Mouse (Mus musculus) gastrocnemius, postnatal 25 days (tissue): Measurements from ENCODE around the gene Alox15. TPM values are rescaled to one million over a fixed set of nuclear protein-coding genes. Genes with fewer than 3 reads are reported as not detected.
"Not testable (repeated sequence)": the region's sequence is repeated elsewhere in the genome, so short reads cannot be mapped to it uniquely, and the experiment has no call there.

ENCODE experiments used
- DNase-seq: peaks from one replicate; pipeline ENCODE4 v3.0.0; 2022
- long read RNA-seq, 2 experiments: library from polyadenylated mRNA; stranded (forward); transcript quantifications; one replicate each; pipeline ENCODE4 v2.0.0; 2021
- total RNA-seq, 2 experiments: library from RNA; stranded (reverse); gene quantifications; 1 replicate in 1 of 2; 2 replicates in 1 of 2; pipeline ENCODE4 v1.2.3; 2021

The Alox15 gene
- total RNA-seq = under 1 TPM in 1 of 2 experiments, not detected in 1; 0.91 TPM
- long read RNA-seq, experiment 1 = 0 reads
- long read RNA-seq, experiment 2 = 0 reads

- DNase-seq = no peak
Observed at GRCm38 (mm10) chr11:70351868-70352267, at the start of gene Alox15. Alox15 (minus strand) TSS chr11:70352031.

DNA sequence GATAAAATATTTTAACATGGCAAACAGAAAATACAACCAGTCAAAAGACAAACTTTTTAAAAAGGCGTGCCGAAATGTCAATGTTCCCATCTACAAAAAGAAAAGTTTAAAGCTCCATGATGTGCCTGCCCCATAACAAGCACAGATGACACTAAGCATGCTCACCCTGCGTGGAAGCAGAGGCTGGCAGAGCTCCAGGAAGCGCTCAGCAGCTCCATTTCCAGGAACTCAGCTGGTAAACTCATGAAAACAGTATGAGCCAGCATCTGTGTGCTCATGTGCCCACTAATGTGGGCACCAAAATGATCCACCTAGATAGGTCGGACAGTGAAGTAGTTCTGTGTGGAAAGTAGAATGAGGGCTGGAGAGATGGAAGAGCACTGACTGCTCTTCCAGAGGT lies 37.6 kb upstream of the Alox15 start:
- no peak for DNase-seq

DNA sequence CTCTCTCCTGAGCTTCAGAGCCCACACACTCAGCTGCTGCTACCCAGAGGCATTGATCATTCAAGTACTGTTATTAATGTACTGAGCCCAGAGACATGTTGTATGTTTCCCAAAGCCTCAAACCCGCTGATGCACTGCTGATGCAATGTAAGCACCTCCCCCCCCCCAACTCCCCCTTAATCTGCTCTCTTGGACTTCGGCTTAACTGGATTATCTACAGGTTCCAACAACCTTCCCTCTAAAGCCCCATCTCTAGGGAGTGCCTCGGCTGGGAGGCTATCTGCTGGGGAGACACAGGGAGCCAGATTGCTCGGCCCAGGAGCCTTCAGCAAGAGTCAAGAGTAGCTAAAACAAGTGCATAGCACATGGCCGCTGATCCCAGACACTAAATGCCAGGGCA lies 35.6 kb upstream of the Alox15 start:
- DNase-seq = no peak

DNA sequence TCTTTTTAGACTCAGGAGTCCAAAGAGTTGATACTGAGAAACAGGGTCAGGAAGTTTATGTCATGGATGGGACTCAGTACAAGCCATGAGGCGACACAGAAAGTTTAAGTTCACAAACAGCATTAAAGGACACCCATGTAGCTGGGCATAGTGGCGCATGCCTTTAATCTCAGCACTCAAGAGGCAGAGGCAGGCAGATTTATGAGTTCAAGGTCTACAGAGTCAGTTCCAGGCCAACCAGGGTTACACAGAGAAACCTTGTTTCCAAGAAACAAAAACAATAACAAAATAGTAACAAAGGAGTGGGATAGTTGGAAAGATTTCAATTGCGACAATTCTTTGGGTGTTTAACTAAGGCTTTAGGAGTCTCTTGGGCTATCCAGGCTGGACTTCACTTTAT lies 32.3 kb upstream of the Alox15 start:
- DNase-seq = no peak

GRCm38 (mm10) chr11:70381330-70381729 lies 29.5 kb upstream of the Alox15 start:
- no peak for DNase-seq

GRCm38 (mm10) chr11:70380478-70381005 lies 28.7 kb upstream of the Alox15 start:
- DNase-seq = no peak

- DNase-seq = no peak
Observed at GRCm38 (mm10) chr11:70376054-70376453, 24.2 kb upstream of the Alox15 start.

DNA sequence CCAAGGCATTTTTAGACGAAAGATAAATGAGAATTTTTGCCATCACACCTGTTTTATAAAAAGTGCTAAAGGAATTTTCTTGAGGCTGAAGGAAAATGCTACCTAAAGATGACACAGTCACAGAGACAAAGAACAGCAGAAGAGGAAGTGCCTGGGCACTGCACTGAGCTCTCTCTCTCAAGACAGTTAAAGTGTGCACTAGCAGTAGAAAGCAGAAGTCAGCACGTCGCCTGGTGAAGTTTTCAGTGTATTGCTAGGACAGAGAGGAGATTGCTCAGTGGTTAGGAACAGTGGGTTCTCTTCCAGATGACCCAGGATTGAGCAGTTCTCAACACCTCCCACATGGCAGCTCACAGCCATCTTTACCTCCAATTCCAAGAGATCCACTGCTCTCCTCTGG lies 22.5 kb upstream of the Alox15 start:
- DNase-seq = no peak

- no peak for DNase-seq
Observed at GRCm38 (mm10) chr11:70372849-70373557, 21.2 kb upstream of the Alox15 start.

GRCm38 (mm10) chr11:70372396-70372795 lies 20.6 kb upstream of the Alox15 start:
- no peak for DNase-seq

GRCm38 (mm10) chr11:70368626-70369025 lies 16.8 kb upstream of the Alox15 start:
- not testable (repeated sequence) for DNase-seq

GRCm38 (mm10) chr11:70367701-70368100 lies 15.9 kb upstream of the Alox15 start:
- not testable (repeated sequence) for DNase-seq

- DNase-seq = no peak
Observed at GRCm38 (mm10) chr11:70348630-70349029, 3.2 kb downstream of the Alox15 start.

DNA sequence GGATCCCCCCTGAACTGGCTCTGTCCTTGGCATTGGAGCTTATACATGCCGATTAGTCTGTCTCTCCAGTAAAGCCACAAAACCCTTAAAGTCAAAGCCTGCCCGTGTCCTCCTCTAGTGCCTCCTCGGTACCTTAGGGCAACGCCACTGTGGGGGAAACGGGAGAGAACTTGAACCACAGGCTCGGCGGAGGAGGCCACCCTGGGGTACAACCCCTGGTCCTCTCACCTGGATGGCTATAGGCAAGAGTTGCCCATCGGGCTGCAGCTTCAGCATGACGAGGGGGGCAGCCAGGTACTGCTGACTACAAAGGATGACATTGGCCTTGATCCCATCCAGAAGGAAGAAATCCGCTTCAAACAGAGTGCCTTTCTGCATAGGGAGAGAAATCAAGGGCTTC lies 4.0 kb downstream of the Alox15 start:
- no peak for DNase-seq

DNA sequence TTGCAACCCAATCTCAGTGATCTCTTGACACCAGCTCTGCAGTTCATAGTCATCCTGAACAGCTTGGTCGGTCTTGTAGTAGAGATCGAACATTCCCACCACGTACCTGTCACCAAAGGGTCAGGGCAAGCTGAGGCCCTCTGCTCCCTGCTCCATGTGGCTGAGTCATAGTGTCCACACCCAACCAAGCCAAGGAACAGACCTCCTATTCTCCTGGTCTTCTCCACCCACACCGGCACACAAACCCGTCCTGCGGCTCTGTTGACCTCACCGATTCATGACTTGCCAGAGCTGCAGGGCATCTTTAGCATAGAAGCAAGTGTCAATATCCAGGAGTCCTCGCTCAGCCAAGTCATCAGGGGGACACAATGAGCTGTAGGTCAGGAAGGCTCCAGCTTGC lies 6.3 kb downstream of the Alox15 start:
- no peak for DNase-seq

GRCm38 (mm10) chr11:70345061-70345460 lies 6.8 kb downstream of the Alox15 start:
- DNase-seq = no peak

DNA sequence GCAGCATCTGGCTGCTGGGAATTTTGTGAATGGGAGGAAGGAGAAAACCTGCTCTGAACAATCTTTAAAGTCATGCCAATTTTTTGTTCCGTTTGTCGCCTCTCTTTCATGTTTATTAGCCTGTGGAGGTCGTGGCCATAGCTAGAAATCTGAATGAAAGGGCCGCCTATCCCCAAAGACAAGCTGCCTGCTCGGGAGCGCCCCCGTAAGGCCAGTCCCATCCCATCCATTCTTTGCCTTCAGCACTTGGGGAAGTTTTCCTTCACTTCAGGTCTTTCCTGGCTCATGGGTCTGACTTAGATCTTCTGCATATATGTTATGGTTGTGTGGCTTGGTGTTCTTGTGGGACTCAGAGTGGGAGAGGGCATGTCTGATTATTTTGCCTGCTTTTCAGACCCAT lies 12.3 kb downstream of the Alox15 start:
- no peak for DNase-seq

- DNase-seq = no peak
Observed at GRCm38 (mm10) chr11:70334477-70334876, 17.4 kb downstream of the Alox15 start.

- DNase-seq = no peak
Observed at GRCm38 (mm10) chr11:70324726-70325125, 27.1 kb downstream of the Alox15 start.

DNA sequence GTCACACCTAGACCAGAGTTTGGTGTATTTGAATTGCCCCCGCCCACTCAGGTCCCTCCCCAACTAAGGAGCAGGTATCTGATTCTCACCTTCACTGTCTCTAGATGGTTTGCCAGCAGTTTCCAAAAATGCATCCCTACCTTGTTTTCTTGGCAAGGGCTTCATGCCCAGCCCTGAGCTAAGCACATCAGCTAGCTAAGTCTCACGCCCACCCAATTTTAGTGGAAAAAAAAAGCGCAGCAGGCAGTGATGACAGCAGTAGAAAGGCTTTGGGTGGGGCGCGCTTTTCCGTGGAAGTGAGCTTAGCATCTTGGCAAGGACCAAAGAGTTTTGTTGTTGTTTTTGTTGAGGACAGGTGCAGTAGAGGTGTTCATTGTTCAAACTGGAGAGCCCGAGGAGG lies 29.3 kb downstream of the Alox15 start, which contains the start of gene Alox12e:
Gene Alox12e, minus strand, starts transcription at position 101 of the 400 bp plus-strand sequence.
- no peak for DNase-seq

DNA sequence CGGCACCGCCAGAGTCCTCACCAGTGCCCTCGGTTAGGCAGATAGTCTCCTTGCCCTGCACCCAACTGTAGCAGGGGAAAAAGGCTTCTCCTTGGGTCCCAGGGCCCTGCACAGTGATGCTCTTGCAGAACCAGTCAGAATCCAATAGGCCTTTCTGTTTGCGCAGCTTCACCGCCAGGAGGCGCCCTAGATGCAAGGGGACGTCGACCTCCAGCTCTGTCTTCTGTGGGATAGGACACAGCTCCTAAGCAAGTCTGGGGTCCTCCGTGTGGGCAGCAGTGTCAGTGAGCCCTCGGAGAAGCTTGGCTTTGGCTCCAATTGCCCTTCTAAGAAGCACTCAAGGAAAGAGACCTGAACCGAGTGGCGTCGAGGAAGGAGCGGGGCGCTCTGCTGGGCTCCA lies 30.2 kb downstream of the Alox15 start:
- DNase-seq = no peak

- no peak for DNase-seq
Observed at GRCm38 (mm10) chr11:70319614-70320013, 32.2 kb downstream of the Alox15 start.

DNA sequence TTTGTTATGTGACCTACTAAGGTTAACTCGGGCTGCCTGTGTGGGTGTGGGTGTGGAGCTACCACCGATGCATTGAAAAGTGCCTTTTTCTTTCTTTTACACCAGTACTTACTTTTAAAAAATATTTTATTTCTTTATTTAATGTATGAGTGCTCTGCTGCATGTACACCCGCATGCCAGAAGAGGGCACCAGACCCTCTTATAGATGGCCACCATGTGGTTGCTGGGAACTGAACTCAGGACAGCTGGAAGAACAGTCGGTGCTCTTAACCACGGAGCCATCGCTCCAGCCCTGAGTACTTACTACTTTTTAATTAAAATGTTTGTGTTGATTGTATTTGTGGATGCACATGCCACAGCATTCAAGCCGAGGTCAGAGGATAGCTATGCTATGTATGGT lies 38.0 kb downstream of the Alox15 start:
- DNase-seq = no peak

- DNase-seq = no peak
Observed at GRCm38 (mm10) chr11:70309341-70309740, 42.5 kb downstream of the Alox15 start.
